Mouse (Mus musculus) heart, postnatal 0 days (tissue): ENCODE results near the gene Tmed1. TPM values are rescaled to one million over a fixed set of nuclear protein-coding genes. Genes with fewer than 3 reads are reported as not detected.
A peak's percentile ranks its signal among the peaks of the same experiment; 100 is the strongest.

ENCODE experiments used
- ATAC-seq: fragments of 200-750 bp; cut with Nextera tagmentation; 2 replicates; pipeline ENCODE4 v1.8.0; 2017; ENCODE audit warnings: low read depth, moderate number of reproducible peaks, moderate library complexity; ENCODE audit not compliant: insufficient read depth
- DNase-seq: peaks from one replicate; pipeline ENCODE4 v3.0.0-alpha.2; 2016; ENCODE audit warnings: low spot score
- H3K27ac ChIP-seq: fragments of 300-500 bp; sonication (generic); 2 replicates; pipeline ENCODE4 v1.5.1; 2014; ENCODE audit warnings: low read depth, mild to moderate bottlenecking
- H3K27me3 ChIP-seq: fragments of 300-500 bp; sonication (generic); 2 replicates; pipeline ENCODE4 v1.6.1; 2014; ENCODE audit warnings: low read length, mixed read lengths; ENCODE audit not compliant: control insufficient read depth, insufficient read depth
- H3K36me3 ChIP-seq: fragments of 300-500 bp; sonication (generic); replicated peaks from 2 replicates; pipeline ENCODE4 v1.6.1; 2014; ENCODE audit warnings: low read length, mixed read lengths; ENCODE audit not compliant: control insufficient read depth, insufficient read depth
- H3K4me1 ChIP-seq: fragments of 300-500 bp; sonication (generic); 2 replicates; pipeline ENCODE4 v1.6.1; 2014; ENCODE audit warnings: antibody characterized with exemption; ENCODE audit not compliant: control insufficient read depth, insufficient read depth
- H3K4me2 ChIP-seq: fragments of 300-500 bp; sonication (generic); 2 replicates; pipeline ENCODE4 v1.6.1; 2014; ENCODE audit warnings: low read depth, mild to moderate bottlenecking, low read length, moderate library complexity
- H3K4me3 ChIP-seq: fragments of 300-500 bp; sonication (generic); 2 replicates; pipeline ENCODE4 v1.5.1; 2014; ENCODE audit warnings: low read depth, low read length
- H3K9ac ChIP-seq: fragments of 300-500 bp; sonication (generic); replicated peaks from 2 replicates; pipeline ENCODE4 v1.6.1; 2014; ENCODE audit warnings: low read depth, low read length, mixed read lengths
- H3K9me3 ChIP-seq: fragments of 300-500 bp; sonication (generic); replicated peaks from 2 replicates; pipeline ENCODE4 v1.6.1; 2016; ENCODE audit warnings: low read length; ENCODE audit not compliant: control insufficient read depth
- CTCF ChIP-seq: IDR thresholded peaks from 2 replicates; pipeline ENCODE4 v1.5.1; 2016; ENCODE audit warnings: antibody characterized with exemption, control low read depth, low read depth
- EP300 ChIP-seq: IDR thresholded peaks from 2 replicates; pipeline ENCODE4 v1.6.1; 2016; ENCODE audit warnings: antibody characterized with exemption, low read depth
- WGBS: fragments of 180-500 bp; shearing (Covaris S2); extraction: QIAGEN DNeasy Blood & Tissue Kit; methylation state at CpG from one replicate; pipeline ENCODE4 v1.1.7; 2014; 5-methylcytosine and 5-hydroxymethylcytosine counted together
- polyA plus RNA-seq: library from polyadenylated mRNA; unstranded; fragments of >200 nt; fragmentation: Nextera tagmentation; extraction: Ambion mirVana; gene quantifications from 2 replicates; pipeline ENCODE4 v1.2.1, GENCODE M21; 2015
- total RNA-seq: library from RNA; depleted of rRNA; stranded (reverse); fragments of >200 nt; gene quantifications from 2 replicates; pipeline ENCODE4 v1.2.3, GENCODE M21; 2014; ENCODE audit warnings: low replicate concordance; rRNA removed

Gene Tmed1
- total RNA-seq: 70.5 and 99.3 TPM in 2 replicates
- polyA plus RNA-seq: 83.7 and 89.1 TPM in 2 replicates

- peak; percentile 97 for DNase-seq
- Histone ChIP-seq H3K4me3 (peak within 1 kb of the TSS; percentile 79), H3K9ac (peak within 1 kb of the TSS; percentile 54), H3K4me1 (peaks cover 14% of the 10 kb centered on the region; the same call in 1 of the 2 replicates), H3K27me3 (no peaks in the 10 kb centered on the region), H3K27ac (peak within 1 kb of the TSS; percentile 91), H3K36me3 (peaks cover 36% of the 10 kb centered on the region), H3K4me2 (peak within 1 kb of the TSS; percentile 71), H3K9me3 (no peaks in the 10 kb centered on the region)
- ATAC-seq: peak; percentile 97
- under 1% methylated on average over 44 of the region's 44 CpGs for WGBS
- TF ChIP-seq CTCF (no peak), EP300 (peak; percentile 99)
These were observed at the start of gene Tmed1 for GRCm38 (mm10) chr9:21509772-21510688. Tmed1 (minus strand) TSS chr9:21510252.

- DNase-seq: no peak
- H3K27me3 ChIP-seq: no peaks in the 10 kb centered on the region
- no peaks in the 10 kb centered on the region for H3K9me3 ChIP-seq
- H3K4me3 ChIP-seq: no peak overlapping the region
- TF ChIP-seq EP300 (no peak), CTCF (no peak)
- H3K27ac ChIP-seq: no peak overlapping the region
- no peak overlapping the region for H3K4me2 ChIP-seq
- WGBS: 88% methylated on average over 3 of the region's 3 CpGs
- H3K36me3 ChIP-seq: 0 out of 2 replicates have a peak, but pooled peaks cover 6% of the 10 kb centered on the region
- no peak for ATAC-seq
- peaks cover 19% of the 10 kb centered on the region for H3K4me1 ChIP-seq
- no peak overlapping the region for H3K9ac ChIP-seq
These were observed 49.1 kb upstream of the Tmed1 start for GRCm38 (mm10) chr9:21559151-21559550.

DNA sequence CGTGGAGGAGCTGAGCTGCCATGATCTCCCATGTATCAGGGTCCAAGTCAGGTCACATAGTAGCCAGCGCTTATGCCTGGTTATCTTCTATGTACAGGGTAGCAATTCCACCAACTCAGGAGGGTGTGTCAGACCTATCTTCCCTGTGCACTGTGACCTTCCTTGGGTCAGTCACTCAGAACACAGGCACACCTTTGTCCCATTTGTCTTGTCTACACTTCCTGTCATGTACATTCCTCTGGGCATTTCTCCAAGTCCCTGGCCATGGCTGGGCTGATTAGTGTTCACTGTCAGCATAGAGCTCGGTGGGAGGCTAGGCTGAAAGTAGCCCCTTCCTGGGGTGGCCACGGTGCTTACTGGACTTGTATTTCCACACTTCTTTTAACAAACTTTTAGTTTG lies 48.3 kb upstream of the Tmed1 start:
- TF ChIP-seq EP300: no peak
- no peak for TF ChIP-seq CTCF
- DNase-seq (peak; percentile 59), ATAC-seq (peak; percentile 65)
- H3K27ac ChIP-seq: peak overlapping the region; percentile 33
- peaks cover 18% of the 10 kb centered on the region for H3K4me1 ChIP-seq
- H3K4me2 ChIP-seq: no peak overlapping the region
- H3K9ac ChIP-seq: no peak overlapping the region
- H3K9me3 ChIP-seq: no peaks in the 10 kb centered on the region
- WGBS: 19% methylated on average over 4 of the region's 4 CpGs
- H3K4me3 ChIP-seq: no peak overlapping the region
- no peaks in the 10 kb centered on the region for H3K27me3 ChIP-seq
- H3K36me3 ChIP-seq: 0 out of 2 replicates have a peak, but pooled peaks cover 6% of the 10 kb centered on the region

DNA sequence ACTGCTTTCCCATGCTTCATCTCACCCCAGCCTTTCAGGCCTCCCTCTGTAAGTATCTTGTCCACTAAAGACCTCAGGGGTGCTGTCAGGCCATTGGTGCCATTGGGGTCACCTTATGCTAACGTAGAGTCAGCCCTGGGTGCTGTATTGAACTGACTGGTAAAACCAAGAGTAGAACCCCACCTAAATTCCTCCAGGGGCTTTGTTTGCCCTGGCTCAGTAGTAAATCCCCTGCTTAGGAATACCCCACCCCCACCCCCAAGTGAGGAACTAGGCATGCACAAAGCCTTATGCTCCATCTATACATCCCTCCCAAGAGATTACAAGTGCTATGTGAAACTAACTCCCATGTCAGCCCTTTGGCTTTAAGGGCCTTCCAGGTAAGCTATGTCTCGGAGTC lies 47.5 kb upstream of the Tmed1 start:
- DNase-seq (no peak), ATAC-seq (no peak)
- H3K27me3 ChIP-seq: no peaks in the 10 kb centered on the region
- H3K9me3 ChIP-seq: no peaks in the 10 kb centered on the region
- H3K4me2 ChIP-seq: no peak overlapping the region
- 0 out of 2 replicates have a peak, but pooled peaks cover 6% of the 10 kb centered on the region for H3K36me3 ChIP-seq
- TF ChIP-seq CTCF: no peak
- TF ChIP-seq EP300: no peak
- H3K9ac ChIP-seq: no peak overlapping the region
- peaks cover 18% of the 10 kb centered on the region for H3K4me1 ChIP-seq
- 100% methylated on average over 2 of the region's 2 CpGs for WGBS
- peak overlapping the region; percentile 37; the same call in 1 of the 2 replicates for H3K27ac ChIP-seq
- no peak overlapping the region for H3K4me3 ChIP-seq

GRCm38 (mm10) chr9:21556996-21557395 lies 46.9 kb upstream of the Tmed1 start:
- no peak overlapping the region for H3K4me2 ChIP-seq
- peak overlapping the region; percentile 37; the same call in 1 of the 2 replicates for H3K27ac ChIP-seq
- H3K36me3 ChIP-seq: 0 out of 2 replicates have a peak, but pooled peaks cover 6% of the 10 kb centered on the region
- H3K27me3 ChIP-seq: no peaks in the 10 kb centered on the region
- DNase-seq (no peak), ATAC-seq (no peak)
- no peak overlapping the region for H3K4me3 ChIP-seq
- H3K9ac ChIP-seq: no peak overlapping the region
- TF ChIP-seq CTCF (no peak), EP300 (no peak)
- H3K9me3 ChIP-seq: no peaks in the 10 kb centered on the region
- 72% methylated on average over 2 of the region's 2 CpGs for WGBS
- peaks cover 18% of the 10 kb centered on the region for H3K4me1 ChIP-seq
